ENCODE assay signal across 7 mouse cellular contexts in genomic region chr19:46356701-46357138, GRCm38 (mm10). TPM values are rescaled to one million over a fixed set of nuclear protein-coding genes. Genes with fewer than 3 reads are reported as not detected.
A peak's percentile ranks its signal among the peaks of the same experiment; 100 is the strongest.
DNase-seq lines count a peak whose midpoint lies in the region; ATAC-seq and TF ChIP-seq lines count a peak whose summit lies in the region.

No protein-coding gene starts in this region.

- 0 out of 2 replicates have a peak, but pooled peaks have one; percentile 54 for TF ChIP-seq POLR2A in heart, adult 2 months (IDR thresholded peaks at IDR 0.05; ENCODE audit: insufficient read depth, low read depth, low read length)
- no peak for TF ChIP-seq POLR2A in kidney, adult 2 months (IDR thresholded peaks at IDR 0.05; ENCODE audit: low read depth, low read length)

- no peak overlapping the region for H3K27ac ChIP-seq in embryonic facial prominence, embryonic 12.5 days
- peak overlapping the region; percentile 74; the same call in 1 of the 2 replicates for H3K27ac ChIP-seq in heart, adult 2 months
- H3K27ac ChIP-seq in kidney, adult 2 months (ENCODE audit: insufficient read depth, low read depth, low read length): peak overlapping the region; percentile 71
- H3K27ac ChIP-seq in limb, embryonic 12.5 days: no peak overlapping the region
- H3K27ac ChIP-seq in midbrain, embryonic 14.5 days (replicated peaks; ENCODE audit: low read depth, low read length): no peak overlapping the region

- peaks cover 20% of the 10 kb centered on the region for H3K27me3 ChIP-seq in embryonic facial prominence, embryonic 12.5 days
- no peaks in the 10 kb centered on the region for H3K27me3 ChIP-seq in heart, adult 2 months (ENCODE audit: control insufficient read depth, insufficient read depth, low read length)
- no peaks in the 10 kb centered on the region for H3K27me3 ChIP-seq in kidney, adult 2 months (replicated peaks; ENCODE audit: control insufficient read depth, insufficient read depth, low read length)
- H3K27me3 ChIP-seq in limb, embryonic 12.5 days: peaks cover 28% of the 10 kb centered on the region
- H3K27me3 ChIP-seq in midbrain, embryonic 14.5 days (ENCODE audit: control insufficient read depth, insufficient read depth, low read length): peaks cover 9% of the 10 kb centered on the region; the same call in 1 of the 2 replicates

- 0 out of 2 replicates have a peak, but pooled peaks have one; percentile 31 for TF ChIP-seq EP300 in heart, adult 2 months (IDR thresholded peaks at IDR 0.05; ENCODE audit: insufficient read depth, low read depth, low read length)

- ATAC-seq in embryonic facial prominence, embryonic 12.5 days (ENCODE audit: insufficient number of reproducible peaks, insufficient read depth, low FRiP score, low TSS enrichment): peak; percentile 89
- peak; percentile 63; the same call in 1 of the 2 replicates for ATAC-seq in limb, embryonic 12.5 days (ENCODE audit: insufficient number of reproducible peaks, insufficient read depth, low FRiP score, low TSS enrichment, low read depth)
- peak; percentile 86; the same call in 1 of the 2 replicates for ATAC-seq in midbrain, embryonic 14.5 days (ENCODE audit: low FRiP score, low TSS enrichment)

- peak overlapping the region; percentile 68 for H3K4me2 ChIP-seq in embryonic facial prominence, embryonic 12.5 days (replicated peaks)
- H3K4me2 ChIP-seq in limb, embryonic 12.5 days: peak overlapping the region; percentile 84
- H3K4me2 ChIP-seq in midbrain, embryonic 14.5 days (ENCODE audit: low read length): peak overlapping the region; percentile 69

- WGBS in embryonic facial prominence, embryonic 12.5 days: 1% methylated on average over 29 of the region's 29 CpGs
- under 1% methylated on average over 29 of the region's 29 CpGs for WGBS in heart, adult 2 months
- under 1% methylated on average over 29 of the region's 29 CpGs for WGBS in kidney, adult 2 months
- under 1% methylated on average over 29 of the region's 29 CpGs for WGBS in limb, embryonic 12.5 days
- under 1% methylated on average over 29 of the region's 29 CpGs for WGBS in midbrain, embryonic 14.5 days

- no peaks in the 10 kb centered on the region for H3K79me2 ChIP-seq in heart, adult 2 months (replicated peaks; ENCODE audit: control insufficient read depth, insufficient read depth, low read length)

- TF ChIP-seq CTCF in heart, adult 2 months (IDR thresholded peaks at IDR 0.05): no peak
- no peak for TF ChIP-seq CTCF in kidney, adult 2 months (conservative IDR thresholded peaks at IDR 0.05; ENCODE audit: insufficient read depth, insufficient read length, low read depth, low read length)

- DNase-seq in adrenal gland, postnatal 36 days: peak; percentile 94
- DNase-seq in heart, adult 2 months: peak; percentile 84 to 90
- peak; percentile 94 for DNase-seq in kidney, adult 2 months
- DNase-seq in midbrain, embryonic 14.5 days: peak; percentile 96
- peak; percentile 64 to 65 for DNase-seq in spleen, adult 18-20 months

- peak overlapping the region; percentile 41 for H3K9ac ChIP-seq in embryonic facial prominence, embryonic 12.5 days
- peak overlapping the region; percentile 48 for H3K9ac ChIP-seq in heart, adult 2 months (ENCODE audit: low read depth, low read length)
- H3K9ac ChIP-seq in limb, embryonic 12.5 days (replicated peaks): peak overlapping the region; percentile 60
- peak overlapping the region; percentile 57 for H3K9ac ChIP-seq in midbrain, embryonic 14.5 days (replicated peaks; ENCODE audit: low read length)

- no peaks in the 10 kb centered on the region for H3K36me3 ChIP-seq in embryonic facial prominence, embryonic 12.5 days
- H3K36me3 ChIP-seq in heart, adult 2 months (ENCODE audit: control insufficient read depth, insufficient read depth, low read length): no peaks in the 10 kb centered on the region
- no peaks in the 10 kb centered on the region for H3K36me3 ChIP-seq in kidney, adult 2 months (ENCODE audit: control insufficient read depth, insufficient read depth, low read length)
- H3K36me3 ChIP-seq in limb, embryonic 12.5 days: no peaks in the 10 kb centered on the region
- H3K36me3 ChIP-seq in midbrain, embryonic 14.5 days (ENCODE audit: control insufficient read depth, insufficient read depth, low read length): no peaks in the 10 kb centered on the region

- H3K4me3 ChIP-seq in embryonic facial prominence, embryonic 12.5 days: peak overlapping the region; percentile 41
- H3K4me3 ChIP-seq in heart, adult 2 months: peak overlapping the region; percentile 64
- peak overlapping the region; percentile 75 for H3K4me3 ChIP-seq in kidney, adult 2 months (ENCODE audit: insufficient read depth, low read depth, low read length)
- H3K4me3 ChIP-seq in limb, embryonic 12.5 days (replicated peaks): peak overlapping the region; percentile 52
- H3K4me3 ChIP-seq in midbrain, embryonic 14.5 days (replicated peaks; ENCODE audit: low read depth, low read length): peak overlapping the region; percentile 42

- intact Hi-C loops in heart, adult 2 months (cut with DNase I): loop anchor here (1.0 kb wide), 1 partner anchor 17 kb away; no protein-coding TSS in a partner anchor

- H3K9me3 ChIP-seq in embryonic facial prominence, embryonic 12.5 days: no peaks in the 10 kb centered on the region
- no peaks in the 10 kb centered on the region for H3K9me3 ChIP-seq in limb, embryonic 12.5 days
- no peaks in the 10 kb centered on the region for H3K9me3 ChIP-seq in midbrain, embryonic 14.5 days (ENCODE audit: control insufficient read depth, low read length)

- H3K4me1 ChIP-seq in embryonic facial prominence, embryonic 12.5 days: peaks cover 6% of the 10 kb centered on the region; the same call in 1 of the 2 replicates
- peaks cover 1% of the 10 kb centered on the region; the same call in 1 of the 2 replicates for H3K4me1 ChIP-seq in heart, adult 2 months (ENCODE audit: control insufficient read depth, insufficient read depth, low read length)
- H3K4me1 ChIP-seq in kidney, adult 2 months (ENCODE audit: control insufficient read depth, insufficient read depth, low read length): peaks cover 4% of the 10 kb centered on the region; the same call in 1 of the 2 replicates
- H3K4me1 ChIP-seq in limb, embryonic 12.5 days (replicated peaks): peaks cover 11% of the 10 kb centered on the region; the same call in 1 of the 2 replicates
- 0 out of 2 replicates have a peak, but pooled peaks cover 4% of the 10 kb centered on the region for H3K4me1 ChIP-seq in midbrain, embryonic 14.5 days (ENCODE audit: control insufficient read depth, insufficient read depth, low read length)

RNA-seq across cellular contexts. Expression of gene 2310034G01Rik, which starts 6.6 kb away (rescaled TPM):
- 1 to 10 TPM; 1.3 TPM for total RNA-seq in adrenal gland, postnatal 36 days (2021)
- polyA plus RNA-seq in embryonic facial prominence, embryonic 12.5 days (2016; fragmentation: Nextera tagmentation; extraction: Ambion mirVana): 2.2 and 2.3 TPM in 2 replicates
- total RNA-seq in heart, adult 2 months (2021): under 1 TPM; 0.34 to 0.43 TPM
- polyA plus RNA-seq in heart, adult 2 months (2012; rRNA removed): 0.66 and 0.73 TPM in 2 replicates
- 1.5 and 1.6 TPM in 2 replicates for polyA plus RNA-seq in kidney, adult 2 months (2012; rRNA removed)
- polyA plus RNA-seq in limb, embryonic 12.5 days (2016; fragmentation: Nextera tagmentation; extraction: Ambion mirVana): 2.3 TPM in 2 replicates
- 2.8 and 3.1 TPM in 2 replicates for polyA plus RNA-seq in midbrain, embryonic 14.5 days (2014; fragmentation: Nextera tagmentation; extraction: Ambion mirVana)

RNA-seq across cellular contexts. Expression of gene Mfsd13a, which starts 15.8 kb away (rescaled TPM):
- total RNA-seq in adrenal gland, postnatal 36 days (2021): 1 to 10 TPM; 5.2 to 7.5 TPM
- polyA plus RNA-seq in embryonic facial prominence, embryonic 12.5 days (2016; fragmentation: Nextera tagmentation; extraction: Ambion mirVana): 4.4 and 4.6 TPM in 2 replicates
- 1 to 10 TPM; 2.6 to 3.1 TPM for total RNA-seq in heart, adult 2 months (2021)
- 3.2 and 4.5 TPM in 2 replicates for polyA plus RNA-seq in heart, adult 2 months (2012; rRNA removed)
- 34.7 and 43.8 TPM in 2 replicates for polyA plus RNA-seq in kidney, adult 2 months (2012; rRNA removed)
- 3.8 and 4.4 TPM in 2 replicates for polyA plus RNA-seq in limb, embryonic 12.5 days (2016; fragmentation: Nextera tagmentation; extraction: Ambion mirVana)
- polyA plus RNA-seq in midbrain, embryonic 14.5 days (2014; fragmentation: Nextera tagmentation; extraction: Ambion mirVana): 7.2 and 7.7 TPM in 2 replicates

RNA-seq across cellular contexts. Expression of gene Cuedc2, which starts 18.2 kb away (rescaled TPM):
- 10 to 100 TPM; 74.7 to 77.8 TPM for total RNA-seq in adrenal gland, postnatal 36 days (2021)
- 207 TPM in 2 replicates for polyA plus RNA-seq in embryonic facial prominence, embryonic 12.5 days (2016; fragmentation: Nextera tagmentation; extraction: Ambion mirVana)
- 10 to 100 TPM; 79.8 to 91.3 TPM for total RNA-seq in heart, adult 2 months (2021)
- 58.7 and 73.5 TPM in 2 replicates for polyA plus RNA-seq in heart, adult 2 months (2012; rRNA removed)
- 69.8 and 72.0 TPM in 2 replicates for polyA plus RNA-seq in kidney, adult 2 months (2012; rRNA removed)
- polyA plus RNA-seq in limb, embryonic 12.5 days (2016; fragmentation: Nextera tagmentation; extraction: Ambion mirVana): 165 and 176 TPM in 2 replicates
- polyA plus RNA-seq in midbrain, embryonic 14.5 days (2014; fragmentation: Nextera tagmentation; extraction: Ambion mirVana): 300 and 307 TPM in 2 replicates

RNA-seq across cellular contexts. Expression of gene Fbxl15, which starts 28.7 kb away (rescaled TPM):
- total RNA-seq in adrenal gland, postnatal 36 days (2021): 10 to 100 TPM in 1 of 2 experiments, 1 to 10 TPM in 1; 9.2 to 10.0 TPM
- 15.4 and 16.4 TPM in 2 replicates for polyA plus RNA-seq in embryonic facial prominence, embryonic 12.5 days (2016; fragmentation: Nextera tagmentation; extraction: Ambion mirVana)
- total RNA-seq in heart, adult 2 months (2021): 1 to 10 TPM; 5.3 TPM
- polyA plus RNA-seq in heart, adult 2 months (2012; rRNA removed): 5.3 and 8.0 TPM in 2 replicates
- polyA plus RNA-seq in kidney, adult 2 months (2012; rRNA removed): 26.1 and 35.8 TPM in 2 replicates
- 14.3 and 14.4 TPM in 2 replicates for polyA plus RNA-seq in limb, embryonic 12.5 days (2016; fragmentation: Nextera tagmentation; extraction: Ambion mirVana)
- polyA plus RNA-seq in midbrain, embryonic 14.5 days (2014; fragmentation: Nextera tagmentation; extraction: Ambion mirVana): 45.8 and 53.5 TPM in 2 replicates

RNA-seq across cellular contexts. Expression of gene Psd, which starts 29.8 kb away (rescaled TPM):
- total RNA-seq in adrenal gland, postnatal 36 days (2021): 1 to 10 TPM; 6.0 to 7.5 TPM
- polyA plus RNA-seq in embryonic facial prominence, embryonic 12.5 days (2016; fragmentation: Nextera tagmentation; extraction: Ambion mirVana): 6.9 and 8.1 TPM in 2 replicates
- under 1 TPM; 0.60 to 0.80 TPM for total RNA-seq in heart, adult 2 months (2021)
- 1.4 and 1.6 TPM in 2 replicates for polyA plus RNA-seq in heart, adult 2 months (2012; rRNA removed)
- 1.9 and 2.7 TPM in 2 replicates for polyA plus RNA-seq in kidney, adult 2 months (2012; rRNA removed)
- 2.8 and 3.0 TPM in 2 replicates for polyA plus RNA-seq in limb, embryonic 12.5 days (2016; fragmentation: Nextera tagmentation; extraction: Ambion mirVana)
- 112 and 144 TPM in 2 replicates for polyA plus RNA-seq in midbrain, embryonic 14.5 days (2014; fragmentation: Nextera tagmentation; extraction: Ambion mirVana)

Comparison
In these comparisons a context has a peak if more than half of its experiments do, and no peak if none do; other contexts are left out.
1. H3K27ac ChIP-seq: peak in heart, adult 2 months (single experiment) and kidney, adult 2 months (single experiment); none in embryonic facial prominence, embryonic 12.5 days (single experiment), limb, embryonic 12.5 days (single experiment) and midbrain, embryonic 14.5 days (single experiment).
2. Peak in every context shown above with its lines, with median percentiles within 50 percentile points of each other: DNase-seq, ATAC-seq, H3K4me2 ChIP-seq, H3K4me3 ChIP-seq and H3K9ac ChIP-seq.